21 mouse cellular contexts compared by ENCODE assay signal in the genomic region with DNA sequence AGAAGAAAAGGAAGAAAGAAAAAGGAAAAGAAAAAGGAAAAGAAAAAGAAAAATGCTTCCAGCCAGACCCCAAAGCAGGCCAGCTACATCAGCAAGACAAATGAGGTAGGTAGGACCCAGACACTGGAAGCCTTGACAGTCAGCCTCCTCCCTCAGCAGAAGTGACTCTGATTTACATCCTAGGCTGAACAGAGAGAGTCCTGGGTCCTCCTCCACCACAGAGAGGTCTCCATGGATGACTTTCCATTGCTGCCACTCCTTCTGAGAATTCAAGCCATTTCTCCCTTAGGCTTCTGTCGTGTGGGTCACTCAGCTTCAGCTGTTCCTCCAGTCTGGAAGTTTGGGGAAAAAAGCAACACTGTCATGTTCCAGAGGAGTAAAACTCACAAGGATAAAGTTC. TPM values are rescaled to one million over a fixed set of nuclear protein-coding genes. Genes with fewer than 3 reads are reported as not detected.
DNase-seq lines count a peak whose midpoint lies in the region; ATAC-seq and TF ChIP-seq lines count a peak whose summit lies in the region.
"Had no signal": no experiment of that assay in that cellular context is flagged by ENCODE, and none has a peak within 500 bp of the region (broad histone marks: within the 10 kb centered on the region; RNA-seq: fewer than 3 reads in every experiment).

No protein-coding gene starts in this region.

- TF ChIP-seq CTCF in kidney, adult 2 months (conservative IDR thresholded peaks at IDR 0.05; ENCODE audit: insufficient read depth, insufficient read length, low read depth, low read length), result no peak
- no peak for TF ChIP-seq CTCF in kidney, postnatal 0 days (IDR thresholded peaks at IDR 0.05; ENCODE audit: low read depth)

- no peak for DNase-seq in kidney, adult 18-20 months
- no peak for DNase-seq in kidney, adult 2 months
- peak; percentile 78 for DNase-seq in kidney, postnatal 0 days (ENCODE audit: low spot score)
- no peak for DNase-seq in kidney, adult 9 months
- DNase-seq in urinary bladder, postnatal 14 days (ENCODE audit: low spot score), result no peak
- DNase-seq: adrenal gland, adult 2 months; adrenal gland, adult 8-10 months; adrenal gland, postnatal 10 days; adrenal gland, postnatal 14 days; adrenal gland, postnatal 25 days; adrenal gland, postnatal 36 days; B cell, adult 2 months; cerebellum, adult 11 months; cerebellum, adult 11-12 months had no signal

- 22% methylated on average over 1 of the region's 1 CpGs for WGBS in kidney, embryonic 14.5 days
- WGBS in kidney, embryonic 15.5 days, result 28% methylated on average over 1 of the region's 1 CpGs
- WGBS in kidney, adult 2 months, result 31% methylated on average over 1 of the region's 1 CpGs
- 32% methylated on average over 1 of the region's 1 CpGs for whole genome bisulfite sequencing in kidney, postnatal 0 days

- H3ac ChIP-seq in myocyte (ENCODE audit: control insufficient read depth, insufficient read length), result no peak overlapping the region

- no peak overlapping the region for H3K27ac ChIP-seq in kidney, embryonic 14.5 days (ENCODE audit: low read depth, low read length)
- H3K27ac ChIP-seq in kidney, embryonic 15.5 days, result no peak overlapping the region
- no peak overlapping the region for H3K27ac ChIP-seq in kidney, adult 2 months (ENCODE audit: insufficient read depth, low read depth, low read length)
- no peak overlapping the region for H3K27ac ChIP-seq in kidney, postnatal 0 days

- H3K36me3 ChIP-seq in kidney, embryonic 14.5 days (ENCODE audit: control insufficient read depth, insufficient read depth, low read length), result no peaks in the 10 kb centered on the region
- no peaks in the 10 kb centered on the region for H3K36me3 ChIP-seq in kidney, embryonic 15.5 days
- H3K36me3 ChIP-seq in kidney, adult 2 months (ENCODE audit: control insufficient read depth, insufficient read depth, low read length), result no peaks in the 10 kb centered on the region
- H3K36me3 ChIP-seq in kidney, postnatal 0 days (ENCODE audit: insufficient read depth, low read length), result no peaks in the 10 kb centered on the region
- H3K36me3 ChIP-seq in myocyte (ENCODE audit: control insufficient read depth, insufficient read depth), result no peaks in the 10 kb centered on the region
- H3K36me3 ChIP-seq: G1E had no signal

- H3K9me3 ChIP-seq in kidney, embryonic 14.5 days (ENCODE audit: control insufficient read depth, low read length), result no peaks in the 10 kb centered on the region
- no peaks in the 10 kb centered on the region for H3K9me3 ChIP-seq in kidney, embryonic 15.5 days (replicated peaks)
- no peaks in the 10 kb centered on the region for H3K9me3 ChIP-seq in kidney, postnatal 0 days (replicated peaks; ENCODE audit: low read length)
- H3K9me3 ChIP-seq: G1E had no signal

- no peaks in the 10 kb centered on the region for H3K79me2 ChIP-seq in myocyte (ENCODE audit: control insufficient read depth, insufficient read depth)

- TF ChIP-seq POLR2A in kidney, adult 2 months (IDR thresholded peaks at IDR 0.05; ENCODE audit: low read depth, low read length), result no peak
- TF ChIP-seq POLR2A in myocyte (IDR thresholded peaks at IDR 0.05; ENCODE audit: insufficient read length, low read depth), result no peak

- H3K27me3 ChIP-seq in kidney, embryonic 14.5 days (ENCODE audit: control insufficient read depth, insufficient read depth, low read length), result no peaks in the 10 kb centered on the region
- H3K27me3 ChIP-seq in kidney, embryonic 15.5 days, result no peaks in the 10 kb centered on the region
- no peaks in the 10 kb centered on the region for H3K27me3 ChIP-seq in kidney, adult 2 months (replicated peaks; ENCODE audit: control insufficient read depth, insufficient read depth, low read length)
- H3K27me3 ChIP-seq in kidney, postnatal 0 days (ENCODE audit: insufficient read depth, low read length), result no peaks in the 10 kb centered on the region
- no peaks in the 10 kb centered on the region for H3K27me3 ChIP-seq in myocyte (ENCODE audit: control insufficient read depth, insufficient read depth, insufficient read length)
- H3K27me3 ChIP-seq: Patski had no signal

- no peak overlapping the region for H3K9ac ChIP-seq in kidney, embryonic 14.5 days (ENCODE audit: low read depth, low read length)
- H3K9ac ChIP-seq in kidney, embryonic 15.5 days, result no peak overlapping the region
- H3K9ac ChIP-seq in kidney, postnatal 0 days (ENCODE audit: low read depth, low read length), result no peak overlapping the region

- no peak overlapping the region for H3K4me2 ChIP-seq in kidney, embryonic 14.5 days (replicated peaks; ENCODE audit: low read depth, low read length)
- no peak overlapping the region for H3K4me2 ChIP-seq in kidney, embryonic 15.5 days
- no peak overlapping the region for H3K4me2 ChIP-seq in kidney, postnatal 0 days (ENCODE audit: low read length)
- peak overlapping the region; percentile 57 for H3K4me2 ChIP-seq in myocyte (ENCODE audit: low read depth)

- H3K4me3 ChIP-seq in kidney, embryonic 14.5 days (ENCODE audit: low read length), result no peak overlapping the region
- H3K4me3 ChIP-seq in kidney, embryonic 15.5 days (replicated peaks), result no peak overlapping the region
- H3K4me3 ChIP-seq in kidney, adult 2 months (ENCODE audit: insufficient read depth, low read depth, low read length), result no peak overlapping the region
- H3K4me3 ChIP-seq in kidney, postnatal 0 days (replicated peaks; ENCODE audit: low read depth, low read length), result no peak overlapping the region
- H3K4me3 ChIP-seq in myocyte, result no peak overlapping the region

- ATAC-seq in kidney, embryonic 14.5 days (ENCODE audit: low FRiP score, low TSS enrichment), result peak; percentile 77
- peak; percentile 52; the same call in 1 of the 2 replicates for ATAC-seq in kidney, embryonic 15.5 days (replicated peaks; ENCODE audit: low FRiP score)
- no peak; the same call in 1 of the 2 replicates for ATAC-seq in kidney, postnatal 0 days (replicated peaks; ENCODE audit: low FRiP score, low read depth)
- ATAC-seq: activated CD4-positive, CD25-positive, alpha-beta regulatory T cell, adult 4 months; CD4-positive, CD25-positive, alpha-beta regulatory T cell, adult 4 months; Patski had no signal

- no peaks in the 10 kb centered on the region for H3K4me1 ChIP-seq in kidney, embryonic 14.5 days (ENCODE audit: control insufficient read depth, insufficient read depth, low read length)
- H3K4me1 ChIP-seq in kidney, embryonic 15.5 days, result 0 out of 2 replicates have a peak, but pooled peaks cover 4% of the 10 kb centered on the region
- H3K4me1 ChIP-seq in kidney, adult 2 months (ENCODE audit: control insufficient read depth, insufficient read depth, low read length), result no peaks in the 10 kb centered on the region
- H3K4me1 ChIP-seq in kidney, postnatal 0 days (replicated peaks; ENCODE audit: insufficient read depth, low read length), result no peaks in the 10 kb centered on the region; the same call in 1 of the 2 replicates

TF ChIP-seq in myocyte, 11 proteins besides CTCF, POLR2A, EP300 and RAD21:
- no peak for TF ChIP-seq POLR2AphosphoS2 (IDR thresholded peaks at IDR 0.05; ENCODE audit: insufficient read length, low read depth)
- TF ChIP-seq USF1 (IDR thresholded peaks at IDR 0.05; ENCODE audit: low read depth), result no peak
- no peak for TF ChIP-seq REST (IDR thresholded peaks at IDR 0.05; ENCODE audit: insufficient read depth, insufficient read length)
- TF ChIP-seq MYOD1 (IDR thresholded peaks at IDR 0.05; ENCODE audit: control insufficient read depth in 1 of 3, insufficient read length in 2 of 3, low read depth in 2 of 3), result no peak
- no peak for TF ChIP-seq MAX (IDR thresholded peaks at IDR 0.05; ENCODE audit: low read depth)
- no peak for TF ChIP-seq CEBPB (IDR thresholded peaks at IDR 0.05; ENCODE audit: insufficient read depth, poor library complexity, severe bottlenecking)
- no peak for TF ChIP-seq E2F4 (IDR thresholded peaks at IDR 0.05; ENCODE audit: insufficient read depth)
- TF ChIP-seq TCF12 (IDR thresholded peaks at IDR 0.05; ENCODE audit: insufficient read depth, poor library complexity, severe bottlenecking), result no peak
- no peak for TF ChIP-seq SRF (IDR thresholded peaks at IDR 0.05; ENCODE audit: control insufficient read depth, insufficient read length, low read depth)
- no peak for TF ChIP-seq MYOG (IDR thresholded peaks at IDR 0.05; ENCODE audit: control insufficient read depth in 1 of 3, insufficient read depth in 1 of 3, insufficient read length in 2 of 3, low read depth in 2 of 3)
- TF ChIP-seq TCF3 (IDR thresholded peaks at IDR 0.05; ENCODE audit: insufficient read length, low read depth), result no peak

RNA-seq across cellular contexts. Expression of a gene that starts 28.2 kb away (rescaled TPM):
- 4.3 and 4.6 TPM in 2 replicates for polyA plus RNA-seq in kidney, embryonic 14.5 days (2014; fragmentation: Nextera tagmentation; extraction: Ambion mirVana)
- polyA plus RNA-seq in kidney, embryonic 15.5 days (2015; fragmentation: Nextera tagmentation; extraction: Ambion mirVana), result 4.6 TPM in 2 replicates
- 0.17 and 0.41 TPM in 2 replicates for polyA plus RNA-seq in kidney, adult 2 months (2012; rRNA removed)
- 1.5 and 3.1 TPM in 2 replicates for polyA plus RNA-seq in kidney, postnatal 0 days (2015; fragmentation: Nextera tagmentation; extraction: Ambion mirVana)
- polyA plus RNA-seq in myocyte (2012; fragmentation: generic; extraction: Trizol), result 1.8 TPM
- polyA plus RNA-seq: G1E had no signal
